Comparison of ENCODE assay signal across 8 mouse cellular contexts in the genomic region with DNA sequence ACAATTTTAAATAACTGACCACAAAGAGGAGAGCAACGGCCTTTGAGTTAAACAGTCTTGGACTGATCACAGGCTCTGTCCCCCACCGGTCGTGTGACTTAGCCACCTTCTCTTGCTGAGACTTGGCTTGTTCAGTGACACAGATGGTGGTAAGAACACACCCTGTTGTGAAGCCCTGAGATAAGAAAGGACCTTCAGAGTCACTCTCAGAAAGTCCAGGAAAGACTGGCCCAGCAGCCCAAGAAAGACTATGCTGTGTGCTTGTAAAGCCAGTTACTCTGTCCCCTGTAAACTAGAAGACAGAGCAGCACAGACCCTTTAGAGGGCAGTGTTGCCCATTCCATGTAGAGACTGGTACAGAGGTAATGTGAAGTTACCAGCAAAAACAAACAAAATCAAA. TPM values are rescaled to one million over a fixed set of nuclear protein-coding genes. Genes with fewer than 3 reads are reported as not detected.
DNase-seq lines count a peak whose midpoint lies in the region; ATAC-seq and TF ChIP-seq lines count a peak whose summit lies in the region.

No protein-coding gene starts in this region.

- no peaks in the 10 kb centered on the region; the same call in 1 of the 2 replicates for H3K27me3 ChIP-seq in forebrain, embryonic 11.5 days (ENCODE audit: control insufficient read depth, insufficient read depth, low read length)
- H3K27me3 ChIP-seq in forebrain, embryonic 15.5 days, result no peaks in the 10 kb centered on the region
- H3K27me3 ChIP-seq in CH12.LX (replicated peaks), result peaks cover 11% of the 10 kb centered on the region
- no peaks in the 10 kb centered on the region for H3K27me3 ChIP-seq in kidney, postnatal 0 days (ENCODE audit: insufficient read depth, low read length)

- in situ Hi-C loops in CH12.LX (cut with MboI; ENCODE audit: low pct_ligation_motif_present, low pct_unique_long_range_greater_than_20kb, low sequenced_read_pairs), result loop anchor here (25.0 kb wide), 1 partner anchor 347 kb away; the partner anchor contains the start of genes Borcs5 and Mansc1

- TF ChIP-seq POLR2A in CH12.LX (IDR thresholded peaks at IDR 0.05; ENCODE audit: low read depth, low read length), result no peak
- TF ChIP-seq POLR2A in cortical plate, adult 2 months (IDR thresholded peaks at IDR 0.05; ENCODE audit: extremely low read depth, insufficient read depth, low read length), result no peak

- H3K79me2 ChIP-seq in CH12.LX (replicated peaks; ENCODE audit: control insufficient read depth, extremely low read depth, insufficient read depth, poor library complexity, severe bottlenecking), result no peaks in the 10 kb centered on the region

- no peak overlapping the region for H3K4me3 ChIP-seq in forebrain, embryonic 11.5 days (ENCODE audit: low read depth, low read length)
- no peak overlapping the region for H3K4me3 ChIP-seq in forebrain, embryonic 15.5 days
- no peak overlapping the region for H3K4me3 ChIP-seq in CH12.LX (replicated peaks in 1 of 3; ENCODE audit: low read depth in 2 of 3, low read length in 2 of 3, poor library complexity in 1 of 3)
- H3K4me3 ChIP-seq in cortical plate, adult 2 months (ENCODE audit: insufficient read depth, low read length), result no peak overlapping the region
- H3K4me3 ChIP-seq in kidney, postnatal 0 days (replicated peaks; ENCODE audit: low read depth, low read length), result no peak overlapping the region

- H3K4me2 ChIP-seq in forebrain, embryonic 11.5 days (ENCODE audit: low read depth, low read length, severe bottlenecking), result no peak overlapping the region
- H3K4me2 ChIP-seq in forebrain, embryonic 15.5 days (replicated peaks), result no peak overlapping the region
- H3K4me2 ChIP-seq in CH12.LX (ENCODE audit: insufficient read depth, low read depth, poor library complexity, severe bottlenecking), result no peak overlapping the region
- peak overlapping the region; percentile 93; the same call in 1 of the 2 replicates for H3K4me2 ChIP-seq in kidney, postnatal 0 days (ENCODE audit: low read length)

- H3K4me1 ChIP-seq in forebrain, embryonic 11.5 days (replicated peaks; ENCODE audit: control insufficient read depth, insufficient read depth, low read length), result peaks cover 6% of the 10 kb centered on the region; the same call in 1 of the 2 replicates
- H3K4me1 ChIP-seq in forebrain, embryonic 15.5 days, result peaks cover 19% of the 10 kb centered on the region
- peaks cover 5 to 39% of the 10 kb centered on the region in 2 experiments; a peak in 3 of 4 replicates for H3K4me1 ChIP-seq in CH12.LX (ENCODE audit: control insufficient read depth in 1 of 2, insufficient read depth in 2 of 2)
- H3K4me1 ChIP-seq in cortical plate, adult 2 months (ENCODE audit: control insufficient read depth, insufficient read depth, low read length), result no peaks in the 10 kb centered on the region
- H3K4me1 ChIP-seq in kidney, postnatal 0 days (replicated peaks; ENCODE audit: insufficient read depth, low read length), result peaks cover 6% of the 10 kb centered on the region; the same call in 1 of the 2 replicates

- peak; percentile 53 for TF ChIP-seq RAD21 in CH12.LX (IDR thresholded peaks at IDR 0.05; ENCODE audit: low read depth, low read length)

- no peak overlapping the region for H3K27ac ChIP-seq in forebrain, embryonic 11.5 days (ENCODE audit: low read depth, low read length)
- H3K27ac ChIP-seq in forebrain, embryonic 15.5 days (replicated peaks), result no peak overlapping the region
- H3K27ac ChIP-seq in CH12.LX (ENCODE audit: insufficient read depth, low read depth), result no peak overlapping the region
- H3K27ac ChIP-seq in cortical plate, adult 2 months (ENCODE audit: insufficient read depth, low read length), result no peak overlapping the region
- H3K27ac ChIP-seq in kidney, postnatal 0 days, result no peak overlapping the region

- 57% methylated on average over 3 of the region's 3 CpGs for WGBS in forebrain, embryonic 11.5 days
- WGBS in forebrain, embryonic 15.5 days, result 49% methylated on average over 3 of the region's 3 CpGs
- WGBS in kidney, postnatal 0 days, result 67% methylated on average over 3 of the region's 3 CpGs

- peak; percentile 57 for DNase-seq in forebrain, embryonic 11.5 days (ENCODE audit: low spot score)
- no peak for DNase-seq in CH12.LX (ENCODE audit: extremely low read depth)
- DNase-seq in kidney, postnatal 0 days (ENCODE audit: low spot score), result peak; percentile 70
- DNase-seq in urinary bladder, postnatal 25 days (ENCODE audit: low spot score), result no peak

- peak; percentile 20; the same call in 1 of the 2 replicates for ATAC-seq in forebrain, embryonic 11.5 days (replicated peaks; ENCODE audit: low FRiP score)
- ATAC-seq in forebrain, embryonic 15.5 days (replicated peaks), result no peak
- no peak for ATAC-seq in kidney, postnatal 0 days (replicated peaks; ENCODE audit: low FRiP score, low read depth)
- ATAC-seq in megakaryocyte-erythroid progenitor cell, adult 5-6 weeks (replicated peaks; ENCODE audit: low FRiP score, low TSS enrichment, poor library complexity, severe bottlenecking), result peak; percentile 89
- ATAC-seq in monocyte, adult 5-6 weeks (replicated peaks; ENCODE audit: insufficient number of reproducible peaks, low FRiP score, low TSS enrichment, poor library complexity, severe bottlenecking), result no peak

- no peaks in the 10 kb centered on the region for H3K36me3 ChIP-seq in forebrain, embryonic 11.5 days (ENCODE audit: control insufficient read depth, insufficient read depth, low read length)
- no peaks in the 10 kb centered on the region for H3K36me3 ChIP-seq in forebrain, embryonic 15.5 days
- no peaks in the 10 kb centered on the region for H3K36me3 ChIP-seq in CH12.LX (replicated peaks in 1 of 2; ENCODE audit: control insufficient read depth in 1 of 2, insufficient read depth in 1 of 2, low read length in 1 of 2)
- no peaks in the 10 kb centered on the region for H3K36me3 ChIP-seq in kidney, postnatal 0 days (ENCODE audit: insufficient read depth, low read length)

- no peak for TF ChIP-seq EP300 in CH12.LX (IDR thresholded peaks at IDR 0.05; ENCODE audit: low read length)

- no peak overlapping the region for H3K9ac ChIP-seq in forebrain, embryonic 11.5 days (ENCODE audit: low read length)
- H3K9ac ChIP-seq in forebrain, embryonic 15.5 days (replicated peaks), result no peak overlapping the region
- no peak overlapping the region for H3K9ac ChIP-seq in CH12.LX (ENCODE audit: insufficient read depth, low read depth)
- no peak overlapping the region for H3K9ac ChIP-seq in kidney, postnatal 0 days (ENCODE audit: low read depth, low read length)

- TF ChIP-seq CTCF in CH12.LX (conservative IDR thresholded peaks at IDR 0.05 in 1 of 2, IDR thresholded peaks at IDR 0.05 in 1 of 2; ENCODE audit: low read depth in 2 of 2, low read length in 2 of 2), result peak in 1 of 2 experiments; percentile 62; a peak in 2 of 4 replicates
- 0 out of 2 replicates have a peak, but pooled peaks have one; percentile 31 for TF ChIP-seq CTCF in cortical plate, adult 2 months (IDR thresholded peaks at IDR 0.05; ENCODE audit: extremely low read depth, insufficient read depth, low read length)
- TF ChIP-seq CTCF in kidney, postnatal 0 days (IDR thresholded peaks at IDR 0.05; ENCODE audit: low read depth), result peak; percentile 69

- dilution Hi-C loops in CH12.LX (cut with MboI; ENCODE audit: extremely low pct_ligation_motif_present, extremely low pct_unique_long_range_greater_than_20kb, low sequenced_read_pairs), result no loop called here

- no peaks in the 10 kb centered on the region for H3K9me3 ChIP-seq in forebrain, embryonic 11.5 days (ENCODE audit: control insufficient read depth, low read length)
- no peaks in the 10 kb centered on the region for H3K9me3 ChIP-seq in forebrain, embryonic 15.5 days
- no peaks in the 10 kb centered on the region for H3K9me3 ChIP-seq in CH12.LX (replicated peaks; ENCODE audit: low read length)
- H3K9me3 ChIP-seq in kidney, postnatal 0 days (replicated peaks; ENCODE audit: low read length), result no peaks in the 10 kb centered on the region

TF ChIP-seq in CH12.LX, 34 proteins besides CTCF, POLR2A, EP300 and RAD21 (continues in another document):
- no peak for TF ChIP-seq GABPA (IDR thresholded peaks at IDR 0.05; ENCODE audit: insufficient replicate concordance, low read depth, low read length)
- no peak for TF ChIP-seq PAX5 (IDR thresholded peaks at IDR 0.05; ENCODE audit: low read length)
- no peak for TF ChIP-seq ZC3H11A (IDR thresholded peaks at IDR 0.05; ENCODE audit: low read depth, low read length)
- TF ChIP-seq NELFE (IDR thresholded peaks at IDR 0.05; ENCODE audit: low read depth, low read length), result no peak
- TF ChIP-seq KAT2A (IDR thresholded peaks at IDR 0.05; ENCODE audit: insufficient replicate concordance, low read length), result no peak
- no peak for TF ChIP-seq MAZ (IDR thresholded peaks at IDR 0.05; ENCODE audit: low read depth, low read length)
- TF ChIP-seq SIN3A (IDR thresholded peaks at IDR 0.05; ENCODE audit: low read length), result no peak
- TF ChIP-seq SMC3 (IDR thresholded peaks at IDR 0.05; ENCODE audit: low read depth, low read length), result no peak
- no peak for TF ChIP-seq CHD2 (IDR thresholded peaks at IDR 0.05; ENCODE audit: low read length)
- no peak for TF ChIP-seq RCOR1 (conservative IDR thresholded peaks at IDR 0.05; ENCODE audit: low read depth, low read length)

RNA-seq across cellular contexts. Expression of gene Apold1, which starts 3.2 kb away (rescaled TPM):
- polyA plus RNA-seq in forebrain, embryonic 11.5 days (2014; fragmentation: Nextera tagmentation; extraction: Ambion mirVana), result 3.0 and 3.1 TPM in 2 replicates
- polyA plus RNA-seq in forebrain, embryonic 15.5 days (2015; fragmentation: Nextera tagmentation; extraction: Ambion mirVana), result 3.5 and 3.8 TPM in 2 replicates
- 1.4 and 2.7 TPM in 2 replicates for total RNA-seq in CH12.LX (2012; rRNA removed)
- total RNA-seq in CH12.LX (2014; rRNA removed), result 2.8 and 3.1 TPM in 2 replicates
- 1.0 and 1.1 TPM in 2 replicates for polyA plus RNA-seq in CH12.LX (2012; ENCODE audit: insufficient read length, low read depth)
- 2.7 and 2.9 TPM in 2 replicates for polyA plus RNA-seq in cortical plate, adult 2 months (2012; rRNA removed)
- 4.4 and 4.5 TPM in 2 replicates for polyA plus RNA-seq in kidney, postnatal 0 days (2015; fragmentation: Nextera tagmentation; extraction: Ambion mirVana)
- 0.90 and 1.5 TPM in 2 replicates for total RNA-seq in megakaryocyte-erythroid progenitor cell, adult 5-6 weeks (2014; fragmentation: Nextera tagmentation)
- total RNA-seq in megakaryocyte-erythroid progenitor cell, adult 5-6 weeks (2017), result 0.66 and 0.80 TPM in 2 replicates
- 0.32 to 0.49 TPM (median 0.38 TPM) in 3 replicates for total RNA-seq in monocyte, adult 5-6 weeks (2017)

RNA-seq across cellular contexts. Expression of gene Ddx47, which starts 26.7 kb away (rescaled TPM):
- polyA plus RNA-seq in forebrain, embryonic 11.5 days (2014; fragmentation: Nextera tagmentation; extraction: Ambion mirVana), result 105 and 107 TPM in 2 replicates
- 89.0 and 91.8 TPM in 2 replicates for polyA plus RNA-seq in forebrain, embryonic 15.5 days (2015; fragmentation: Nextera tagmentation; extraction: Ambion mirVana)
- total RNA-seq in CH12.LX (2012; rRNA removed), result 82.6 and 91.9 TPM in 2 replicates
- total RNA-seq in CH12.LX (2014; rRNA removed), result 57.8 and 61.4 TPM in 2 replicates
- polyA plus RNA-seq in CH12.LX (2012; ENCODE audit: insufficient read length, low read depth), result 110 and 132 TPM in 2 replicates
- 66.6 and 70.8 TPM in 2 replicates for polyA plus RNA-seq in cortical plate, adult 2 months (2012; rRNA removed)
- polyA plus RNA-seq in kidney, postnatal 0 days (2015; fragmentation: Nextera tagmentation; extraction: Ambion mirVana), result 85.9 and 91.6 TPM in 2 replicates
- total RNA-seq in megakaryocyte-erythroid progenitor cell, adult 5-6 weeks (2014; fragmentation: Nextera tagmentation), result 87.5 and 108 TPM in 2 replicates
- 135 and 173 TPM in 2 replicates for total RNA-seq in megakaryocyte-erythroid progenitor cell, adult 5-6 weeks (2017)
- 104 to 152 TPM (median 151 TPM) in 3 replicates for total RNA-seq in monocyte, adult 5-6 weeks (2017)

Comparison
In these comparisons a context has a peak if more than half of its experiments do, and no peak if none do; other contexts are left out.
1. ATAC-seq: peak in forebrain, embryonic 11.5 days (single experiment) and megakaryocyte-erythroid progenitor cell, adult 5-6 weeks (single experiment); none in forebrain, embryonic 15.5 days (single experiment), kidney, postnatal 0 days (single experiment) and monocyte, adult 5-6 weeks (single experiment).
2. DNase-seq: peak in forebrain, embryonic 11.5 days (single experiment) and kidney, postnatal 0 days (single experiment); none in CH12.LX (single experiment) and urinary bladder, postnatal 25 days (single experiment).